Mouse (Mus musculus): ENCODE data around the gene Plppr2. TPM values are rescaled to one million over a fixed set of nuclear protein-coding genes. Genes with fewer than 3 reads are reported as not detected.

Gene Plppr2
- polyA plus RNA-seq, 1 experiment from 2014 or later, result 1.4 TPM

DNA sequence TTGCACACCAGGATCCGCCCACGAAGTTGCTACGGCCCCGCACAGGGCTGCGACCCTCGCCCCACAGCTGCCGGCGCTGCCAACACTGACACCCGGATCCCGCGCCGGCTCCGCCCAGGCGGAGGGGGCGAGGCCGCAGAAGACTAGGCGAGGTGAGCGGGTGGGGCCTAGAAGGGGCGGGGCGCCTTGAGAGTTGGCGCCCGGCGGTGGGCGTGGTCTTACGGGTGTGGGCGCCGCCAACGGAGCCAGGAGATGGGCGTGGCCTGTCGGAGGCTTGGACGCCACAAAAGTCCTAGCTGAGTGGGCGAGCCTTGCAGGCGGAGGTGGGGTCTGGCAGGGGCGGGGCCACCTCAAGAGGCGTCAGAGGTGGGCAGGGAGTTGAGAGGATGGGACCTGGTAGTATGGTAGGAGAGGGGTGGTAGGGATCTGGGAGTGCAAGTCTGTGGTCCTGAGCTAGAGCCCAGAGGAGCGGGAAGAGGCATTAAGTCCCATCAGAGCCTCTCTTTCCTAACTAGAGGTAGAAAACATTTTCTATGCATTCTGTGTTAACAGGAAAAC is 18.7 kb upstream of the Plppr2 start, which contains the start of gene Rab3d:
TSS of gene Rab3d (minus strand) at position 158 of the 558 bp plus-strand sequence.
- peak within 1 kb of the TSS; percentile 18; the same call in 1 of the 2 replicates for H3K27ac ChIP-seq (ENCODE audit: low read length)
- peak; percentile 94 for ATAC-seq (ENCODE audit: low read depth)
- H3K9me3 ChIP-seq (replicated peaks; ENCODE audit: control insufficient read depth, low read length), result no peaks in the 10 kb centered on the region

DNA sequence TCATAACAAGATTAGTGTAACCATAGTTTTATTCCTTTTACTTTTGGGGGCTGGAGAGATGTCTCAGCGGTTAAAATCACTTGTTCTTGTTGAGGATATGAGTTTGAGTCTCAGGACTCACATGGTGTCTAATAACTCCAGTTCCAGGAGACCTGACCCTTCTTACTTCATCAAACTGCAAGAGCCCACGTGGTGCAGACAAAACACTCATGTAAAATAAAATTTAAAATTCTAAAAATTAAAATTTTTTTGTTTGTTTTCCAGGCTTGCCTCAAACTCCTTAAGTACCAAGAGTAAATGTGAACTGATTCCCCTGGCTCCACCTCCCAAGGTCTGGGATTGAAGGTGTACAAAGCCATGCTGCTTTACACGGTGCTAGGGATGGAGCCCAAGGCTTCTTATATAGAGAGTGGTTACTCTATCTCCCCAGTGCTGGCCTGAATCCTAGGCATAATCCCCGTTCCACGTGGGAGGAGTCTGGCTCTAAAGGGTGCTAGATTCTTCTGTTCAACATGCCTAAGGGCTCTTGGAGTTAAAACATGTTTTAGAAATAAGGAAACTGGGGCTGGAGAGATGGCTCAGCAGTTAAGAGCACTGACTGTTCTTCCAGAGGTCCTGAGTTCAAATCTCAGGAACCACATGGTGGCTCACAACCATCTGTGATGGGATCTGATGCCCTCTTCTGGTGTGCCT is 18.0 kb upstream of the Plppr2 start:
- H3K9me3 ChIP-seq (replicated peaks; ENCODE audit: control insufficient read depth, low read length), result no peaks in the 10 kb centered on the region
- peaks cover 18% of the 10 kb centered on the region for H3K4me1 ChIP-seq (ENCODE audit: control insufficient read depth, low read depth, low read length)
- no peaks in the 10 kb centered on the region; the same call in 1 of the 2 replicates for H3K36me3 ChIP-seq (ENCODE audit: control insufficient read depth, insufficient read depth)
- no peak for ATAC-seq (ENCODE audit: low read depth)
- no peak overlapping the region for H3K4me3 ChIP-seq (ENCODE audit: low read depth, low read length)
- H3K27me3 ChIP-seq (ENCODE audit: control insufficient read depth, insufficient read depth, low read depth, low read length), result 0 out of 2 replicates have a peak, but pooled peaks cover 2% of the 10 kb centered on the region
- no peak overlapping the region; the same call in 1 of the 2 replicates for H3K9ac ChIP-seq (ENCODE audit: low read depth, low read length)
- 31% methylated on average over 5 of the region's 5 CpGs for WGBS (ENCODE audit: insufficient replicate concordance)
- peak overlapping the region; percentile 99 for H3K4me2 ChIP-seq (ENCODE audit: low read depth, low read length)
- 0 out of 2 replicates have a peak overlapping the region, but pooled peaks have one; percentile 8 for H3K27ac ChIP-seq (ENCODE audit: low read length)

More for the DNA sequence above, 18.7 kb upstream of the Plppr2 start, which contains the start of gene Rab3d:
- 0 out of 2 replicates have a peak, but pooled peaks cover 2% of the 10 kb centered on the region for H3K27me3 ChIP-seq (ENCODE audit: control insufficient read depth, insufficient read depth, low read depth, low read length)
- under 1% methylated on average over 36 of the region's 36 CpGs for WGBS (ENCODE audit: insufficient replicate concordance)
- peak within 1 kb of the TSS; percentile 72 for H3K9ac ChIP-seq (ENCODE audit: low read depth, low read length)
- peak within 1 kb of the TSS; percentile 99 for H3K4me2 ChIP-seq (ENCODE audit: low read depth, low read length)
- H3K36me3 ChIP-seq (ENCODE audit: control insufficient read depth, insufficient read depth), result no peaks in the 10 kb centered on the region; the same call in 1 of the 2 replicates
- peak within 1 kb of the TSS; percentile 70 for H3K4me3 ChIP-seq (ENCODE audit: low read depth, low read length)
- peaks cover 16% of the 10 kb centered on the region for H3K4me1 ChIP-seq (ENCODE audit: control insufficient read depth, low read depth, low read length)

GRCm38 (mm10) chr9:21923036-21923435 is 13.8 kb upstream of the Plppr2 start:
- Histone ChIP-seq H3K4me1 (ENCODE audit: control insufficient read depth, low read depth, low read length) (peaks cover 24% of the 10 kb centered on the region), H3K9ac (ENCODE audit: low read depth, low read length) (no peak overlapping the region), H3K27me3 (ENCODE audit: control insufficient read depth, insufficient read depth, low read depth, low read length) (no peaks in the 10 kb centered on the region), H3K4me2 (ENCODE audit: low read depth, low read length) (no peak overlapping the region), H3K9me3 (replicated peaks; ENCODE audit: control insufficient read depth, low read length) (no peaks in the 10 kb centered on the region), H3K36me3 (ENCODE audit: control insufficient read depth, insufficient read depth) (no peaks in the 10 kb centered on the region; the same call in 1 of the 2 replicates), H3K27ac (ENCODE audit: low read length) (peak overlapping the region; percentile 76), H3K4me3 (ENCODE audit: low read depth, low read length) (no peak overlapping the region)
- ATAC-seq (ENCODE audit: low read depth), result no peak
- 71% methylated on average over 4 of the region's 4 CpGs for WGBS (ENCODE audit: insufficient replicate concordance)

- Histone ChIP-seq H3K4me1 (ENCODE audit: control insufficient read depth, low read depth, low read length) (peaks cover 19% of the 10 kb centered on the region), H3K4me3 (ENCODE audit: low read depth, low read length) (no peak overlapping the region), H3K27ac (ENCODE audit: low read length) (peak overlapping the region; percentile 76), H3K27me3 (ENCODE audit: control insufficient read depth, insufficient read depth, low read depth, low read length) (no peaks in the 10 kb centered on the region), H3K4me2 (ENCODE audit: low read depth, low read length) (no peak overlapping the region), H3K36me3 (ENCODE audit: control insufficient read depth, insufficient read depth) (no peaks in the 10 kb centered on the region; the same call in 1 of the 2 replicates), H3K9ac (ENCODE audit: low read depth, low read length) (no peak overlapping the region), H3K9me3 (replicated peaks; ENCODE audit: control insufficient read depth, low read length) (no peaks in the 10 kb centered on the region)
- ATAC-seq (ENCODE audit: low read depth), result no peak
- 27% methylated on average over 3 of the region's 3 CpGs for WGBS (ENCODE audit: insufficient replicate concordance)
Measured at GRCm38 (mm10) chr9:21923490-21924098, 13.2 kb upstream of the Plppr2 start.

DNA sequence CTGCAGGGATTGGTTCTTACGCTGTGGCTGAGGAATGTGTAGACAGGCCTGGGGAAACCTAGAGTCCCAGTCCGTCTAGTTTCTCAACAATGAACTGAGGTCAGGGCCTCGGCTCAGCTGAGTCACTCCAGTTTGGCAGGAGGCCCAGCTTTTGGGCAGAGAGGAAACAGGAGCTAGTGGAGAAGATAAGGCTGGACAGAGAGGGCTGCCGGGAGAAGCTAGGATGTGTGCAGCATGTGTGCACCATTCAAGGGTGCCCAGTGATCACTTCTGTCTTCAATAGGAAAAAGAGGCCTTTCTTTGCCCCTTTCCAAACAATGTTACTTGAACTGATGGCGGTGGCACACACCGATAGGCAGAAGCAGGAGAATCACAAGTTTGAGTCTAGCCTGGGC is 12.7 kb upstream of the Plppr2 start:
- H3K27me3 ChIP-seq (ENCODE audit: control insufficient read depth, insufficient read depth, low read depth, low read length), result no peaks in the 10 kb centered on the region
- peak; percentile 76 for ATAC-seq (ENCODE audit: low read depth)
- H3K9ac ChIP-seq (ENCODE audit: low read depth, low read length), result no peak overlapping the region

GRCm38 (mm10) chr9:21925034-21925433 is 11.8 kb upstream of the Plppr2 start:
- Histone ChIP-seq H3K4me1 (ENCODE audit: control insufficient read depth, low read depth, low read length) (peaks cover 18% of the 10 kb centered on the region), H3K4me3 (ENCODE audit: low read depth, low read length) (no peak overlapping the region), H3K27me3 (ENCODE audit: control insufficient read depth, insufficient read depth, low read depth, low read length) (no peaks in the 10 kb centered on the region), H3K36me3 (ENCODE audit: control insufficient read depth, insufficient read depth) (no peaks in the 10 kb centered on the region; the same call in 1 of the 2 replicates), H3K4me2 (ENCODE audit: low read depth, low read length) (no peak overlapping the region), H3K27ac (ENCODE audit: low read length) (no peak overlapping the region), H3K9me3 (replicated peaks; ENCODE audit: control insufficient read depth, low read length) (no peaks in the 10 kb centered on the region), H3K9ac (ENCODE audit: low read depth, low read length) (no peak overlapping the region)
- ATAC-seq (ENCODE audit: low read depth), result no peak
- WGBS (ENCODE audit: insufficient replicate concordance), result 80% methylated on average over 3 of the region's 3 CpGs

More for the DNA sequence above, 12.7 kb upstream of the Plppr2 start:
- H3K9me3 ChIP-seq (replicated peaks; ENCODE audit: control insufficient read depth, low read length), result no peaks in the 10 kb centered on the region
- no peaks in the 10 kb centered on the region; the same call in 1 of the 2 replicates for H3K36me3 ChIP-seq (ENCODE audit: control insufficient read depth, insufficient read depth)
- H3K4me2 ChIP-seq (ENCODE audit: low read depth, low read length), result no peak overlapping the region
- peaks cover 18% of the 10 kb centered on the region for H3K4me1 ChIP-seq (ENCODE audit: control insufficient read depth, low read depth, low read length)
- H3K4me3 ChIP-seq (ENCODE audit: low read depth, low read length), result no peak overlapping the region
- peak overlapping the region; percentile 76 for H3K27ac ChIP-seq (ENCODE audit: low read length)
- WGBS (ENCODE audit: insufficient replicate concordance), result 26% methylated on average over 6 of the region's 6 CpGs

GRCm38 (mm10) chr9:21925506-21925905 is 11.3 kb upstream of the Plppr2 start:
- 79% methylated on average over 1 of the region's 1 CpGs for WGBS (ENCODE audit: insufficient replicate concordance)
- peak overlapping the region; percentile 63 for H3K4me2 ChIP-seq (ENCODE audit: low read depth, low read length)
- H3K27me3 ChIP-seq (ENCODE audit: control insufficient read depth, insufficient read depth, low read depth, low read length), result no peaks in the 10 kb centered on the region
- no peak overlapping the region for H3K27ac ChIP-seq (ENCODE audit: low read length)
- ATAC-seq (ENCODE audit: low read depth), result no peak
- no peaks in the 10 kb centered on the region; the same call in 1 of the 2 replicates for H3K36me3 ChIP-seq (ENCODE audit: control insufficient read depth, insufficient read depth)
- no peaks in the 10 kb centered on the region for H3K9me3 ChIP-seq (replicated peaks; ENCODE audit: control insufficient read depth, low read length)
- H3K4me1 ChIP-seq (ENCODE audit: control insufficient read depth, low read depth, low read length), result peaks cover 18% of the 10 kb centered on the region
- no peak overlapping the region for H3K9ac ChIP-seq (ENCODE audit: low read depth, low read length)
- H3K4me3 ChIP-seq (ENCODE audit: low read depth, low read length), result no peak overlapping the region

- H3K9me3 ChIP-seq (replicated peaks; ENCODE audit: control insufficient read depth, low read length), result no peaks in the 10 kb centered on the region
- peaks cover 18% of the 10 kb centered on the region for H3K4me1 ChIP-seq (ENCODE audit: control insufficient read depth, low read depth, low read length)
- 0 out of 2 replicates have a peak overlapping the region, but pooled peaks have one; percentile 17 for H3K9ac ChIP-seq (ENCODE audit: low read depth, low read length)
- no peak for ATAC-seq (ENCODE audit: low read depth)
- peak overlapping the region; percentile 54 for H3K4me3 ChIP-seq (ENCODE audit: low read depth, low read length)
- H3K36me3 ChIP-seq (ENCODE audit: control insufficient read depth, insufficient read depth), result no peaks in the 10 kb centered on the region; the same call in 1 of the 2 replicates
- peak overlapping the region; percentile 46; the same call in 1 of the 2 replicates for H3K27ac ChIP-seq (ENCODE audit: low read length)
- H3K27me3 ChIP-seq (ENCODE audit: control insufficient read depth, insufficient read depth, low read depth, low read length), result no peaks in the 10 kb centered on the region
- WGBS (ENCODE audit: insufficient replicate concordance), result 48% methylated on average over 6 of the region's 6 CpGs
- peak overlapping the region; percentile 63 for H3K4me2 ChIP-seq (ENCODE audit: low read depth, low read length)
Measured at GRCm38 (mm10) chr9:21926155-21926554, 10.7 kb upstream of the Plppr2 start.

Measured in liver, embryonic 16.5 days (tissue).